Mouse (Mus musculus): Measurements from ENCODE around the gene Ccdc175. TPM values are rescaled to one million over a fixed set of nuclear protein-coding genes. Genes with fewer than 3 reads are reported as not detected.

The Ccdc175 gene
- polyA plus RNA-seq (2015; fragmentation: Illumina TruSeq; extraction: RNeasy Lipid Tissue Mini Kit (QIAGEN cat#74804); ENCODE audit: insufficient read depth, low read depth, low replicate concordance), result not detected

DNA sequence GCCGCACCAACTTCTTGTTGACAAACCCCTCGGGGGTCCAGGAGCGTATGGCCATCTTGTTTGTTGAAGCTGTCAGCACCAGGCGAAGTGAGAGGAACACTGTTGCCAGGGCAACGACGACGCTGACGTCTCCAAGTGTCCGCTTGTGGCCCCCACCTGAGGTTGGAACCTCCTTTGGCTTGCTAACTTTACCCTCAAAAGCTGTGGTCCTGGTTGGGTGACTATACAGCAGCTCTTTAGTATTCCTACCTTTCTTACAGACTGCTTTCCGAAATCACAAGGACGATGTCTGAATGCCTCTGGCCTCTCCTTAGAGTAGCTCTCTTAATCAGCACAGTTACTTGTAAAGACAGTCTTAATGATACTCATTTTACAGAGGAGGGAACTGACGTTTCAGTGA lies at the start of gene Ccdc175:
Ccdc175 (minus strand) TSS at position 101 of the 400 bp plus-strand sequence.

DNA sequence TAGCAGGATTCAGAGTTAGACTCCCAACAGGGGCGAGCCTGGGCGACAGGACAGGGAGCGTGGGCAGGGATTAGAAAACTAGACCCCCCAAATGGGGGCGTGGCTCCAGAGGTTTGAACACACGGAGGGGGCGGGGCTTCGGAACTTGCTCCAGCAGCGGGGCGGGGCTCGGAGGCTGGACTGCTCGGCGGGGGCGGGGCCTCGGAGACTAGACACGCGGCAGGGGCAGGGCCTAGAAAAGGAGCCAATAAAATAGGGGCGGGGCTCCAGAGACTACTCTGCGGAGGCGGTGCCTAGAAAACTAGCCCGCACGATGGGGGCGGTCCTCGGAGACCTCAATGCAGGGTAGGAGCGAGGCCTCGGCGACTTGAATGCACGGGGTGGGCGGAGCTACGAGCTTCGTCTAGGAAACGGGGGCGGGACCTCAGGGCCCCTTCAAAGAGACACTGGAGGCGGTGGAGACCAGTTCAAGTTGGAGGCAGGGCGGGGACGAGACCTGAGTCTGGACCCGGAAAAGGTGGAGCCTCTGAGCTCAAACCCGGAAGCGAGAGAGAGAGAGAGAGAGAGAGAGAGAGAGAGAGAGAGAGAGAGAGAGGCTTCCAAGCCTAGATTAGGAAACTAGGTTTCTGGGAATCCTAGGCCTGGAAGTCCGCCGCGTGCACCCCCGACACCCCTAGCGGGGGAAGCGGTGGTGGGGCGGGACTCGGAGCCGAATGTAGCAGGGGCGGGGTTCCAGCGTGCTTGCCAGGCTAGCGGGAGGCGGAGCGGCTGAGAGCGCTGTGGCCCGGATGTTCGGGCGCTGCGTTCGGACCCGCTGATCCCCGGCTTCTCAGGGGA lies 99.3 kb downstream of the Ccdc175 start, which contains the start of the genes L3hypdh and Jkamp:
L3hypdh (minus strand) TSS at position 111 of the 837 bp plus-strand sequence.
Jkamp (plus strand) TSS at position 261 of the 837 bp plus-strand sequence.

DNA sequence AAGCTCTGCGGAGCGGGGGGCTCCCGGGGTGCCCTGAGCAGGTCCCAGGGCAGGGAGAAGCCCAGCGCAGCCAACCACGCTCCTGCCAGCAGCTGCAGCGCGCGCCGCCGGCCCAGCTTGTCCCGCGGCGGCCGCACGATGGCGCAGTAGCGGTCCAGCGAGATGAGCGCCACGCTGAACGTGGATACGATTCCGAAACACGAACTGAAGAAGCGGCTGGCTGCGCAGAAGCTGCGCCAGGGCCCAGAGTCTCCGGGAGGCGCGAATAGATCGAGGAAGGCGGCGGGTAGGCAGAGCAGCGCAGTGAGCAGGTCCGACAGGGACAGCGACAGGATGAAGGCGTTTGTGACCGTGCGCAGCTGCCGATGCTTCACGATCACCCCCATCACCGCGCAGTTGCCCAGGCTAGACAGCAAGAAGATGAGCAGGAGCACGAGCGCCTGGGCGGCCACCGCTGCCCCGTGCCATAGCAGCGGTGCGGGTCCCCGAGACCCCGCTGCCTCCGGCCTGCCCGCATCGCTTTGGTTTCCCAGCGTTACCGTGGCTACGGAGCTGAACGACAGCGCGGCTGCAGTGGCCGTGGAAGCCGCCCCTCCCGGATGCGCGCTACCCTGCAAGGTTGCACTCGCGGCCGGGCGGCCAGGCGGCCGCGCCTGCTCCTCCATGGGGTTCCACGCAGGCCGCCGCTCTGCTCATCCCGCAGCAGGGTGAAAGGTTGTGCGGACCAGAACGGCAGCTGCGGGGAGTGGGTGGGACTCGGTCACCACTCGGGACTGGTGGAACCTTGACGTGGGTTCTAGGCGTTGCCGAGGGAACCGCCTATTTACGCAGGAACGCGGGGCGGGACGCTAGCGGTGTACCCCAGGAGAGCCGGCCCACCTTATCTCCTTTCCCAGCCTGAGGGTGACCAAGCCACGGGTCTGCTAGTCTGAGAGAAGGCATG lies 114.2 kb downstream of the Ccdc175 start, which contains the start of gene Gpr135:
Gpr135 (minus strand) TSS at position 799 of the 943 bp plus-strand sequence.

Other genes starting within 250 kb of the Ccdc175 start
- gene Gpr135, start 113.9 kb downstream of the Ccdc175 start, polyA plus RNA-seq (2015; fragmentation: Illumina TruSeq; extraction: RNeasy Lipid Tissue Mini Kit (QIAGEN cat#74804); ENCODE audit: insufficient read depth, low read depth, low replicate concordance), result 0.66 TPM
- gene L3hypdh, start 99.6 kb downstream of the Ccdc175 start, polyA plus RNA-seq (2015; fragmentation: Illumina TruSeq; extraction: RNeasy Lipid Tissue Mini Kit (QIAGEN cat#74804); ENCODE audit: insufficient read depth, low read depth, low replicate concordance), result 1.1 TPM
- 7.6 TPM for gene Jkamp, start 99.4 kb downstream of the Ccdc175 start, polyA plus RNA-seq (2015; fragmentation: Illumina TruSeq; extraction: RNeasy Lipid Tissue Mini Kit (QIAGEN cat#74804); ENCODE audit: insufficient read depth, low read depth, low replicate concordance)
- gene Rtn1, start 224.0 kb upstream of the Ccdc175 start, polyA plus RNA-seq (2015; fragmentation: Illumina TruSeq; extraction: RNeasy Lipid Tissue Mini Kit (QIAGEN cat#74804); ENCODE audit: insufficient read depth, low read depth, low replicate concordance), result 3.7 TPM